Mouse (Mus musculus): Measurements from ENCODE around the gene Myof.

- TF ChIP-seq CTCF (IDR thresholded peaks at IDR 0.05; ENCODE audit: low read depth, low read length) (no peak), POLR2A (IDR thresholded peaks at IDR 0.05; ENCODE audit: extremely low read depth, insufficient read depth, low read length) (no peak)
These were observed 73.4 kb downstream of the Myof start for GRCm38 (mm10) chr19:37970004-37970403.

All from liver, adult 2 months (tissue).